Mouse (Mus musculus) heart, adult 2 months (tissue): ENCODE results near the gene Ctsw. TPM values are rescaled to one million over a fixed set of nuclear protein-coding genes. Genes with fewer than 3 reads are reported as not detected.

ENCODE experiments used
- DNase-seq, 2 experiments: peaks; one replicate each; pipeline ENCODE4 v3.0.0; 2021
- H3K27ac ChIP-seq: fragments of 200-600 bp; 2 replicates; pipeline ENCODE4 v1.8.1; 2022
- H3K27me3 ChIP-seq: fragments of 200-500 bp; 2 replicates; pipeline ENCODE4 v1.6.1; 2012; ENCODE audit warnings: mild to moderate bottlenecking, low read length, inconsistent platforms, mixed read lengths; ENCODE audit not compliant: control insufficient read depth, insufficient read depth
- H3K36me3 ChIP-seq: fragments of 200-500 bp; 2 replicates; pipeline ENCODE4 v1.6.1; 2012; ENCODE audit warnings: low read length, inconsistent platforms; ENCODE audit not compliant: control insufficient read depth, insufficient read depth
- H3K4me1 ChIP-seq: fragments of 200-500 bp; 2 replicates; pipeline ENCODE4 v1.6.1; 2011; ENCODE audit warnings: low read length; ENCODE audit not compliant: control insufficient read depth, insufficient read depth
- H3K4me3 ChIP-seq: fragments of 200-600 bp; 2 replicates; pipeline ENCODE4 v1.8.1; 2022
- H3K79me2 ChIP-seq: fragments of 200-500 bp; replicated peaks from 2 replicates; pipeline ENCODE4 v1.6.1; 2012; ENCODE audit warnings: mild to moderate bottlenecking, inconsistent platforms, low read length, moderate library complexity, mixed read lengths; ENCODE audit not compliant: control insufficient read depth, insufficient read depth
- H3K9ac ChIP-seq: fragments of 200-500 bp; 2 replicates; pipeline ENCODE4 v1.6.1; 2012; ENCODE audit warnings: low read depth, mild to moderate bottlenecking, control low read depth, inconsistent platforms, low read length, mixed read lengths
- CTCF ChIP-seq: fragments of 200-600 bp; IDR thresholded peaks from 2 replicates; pipeline ENCODE4 v1.8.1; 2022; ENCODE audit warnings: antibody characterized with exemption, mild to moderate bottlenecking, moderate library complexity
- EP300 ChIP-seq: fragments of 200-500 bp; IDR thresholded peaks from 2 replicates; pipeline ENCODE4 v1.6.1; 2011; ENCODE audit warnings: low read depth, low read length, control low read depth; ENCODE audit not compliant: insufficient read depth
- POLR2A ChIP-seq: fragments of 200-500 bp; IDR thresholded peaks from 2 replicates; pipeline ENCODE4 v1.6.1; 2011; ENCODE audit warnings: mild to moderate bottlenecking, low read depth, low read length, control low read depth; ENCODE audit not compliant: insufficient read depth
- WGBS: fragments of 180-500 bp; shearing (Covaris S2); methylation state at CpG from one replicate; pipeline ENCODE4 v1.1.7; 2018; 5-methylcytosine and 5-hydroxymethylcytosine counted together
- intact Hi-C: fragments of 180-260 bp; cut with DNase I; formaldehyde crosslinking; loops from one replicate; pipeline ENCODE4 v1.15.1; 2025
- polyA plus RNA-seq: library from polyadenylated mRNA; depleted of rRNA; stranded (reverse); fragments of >200 nt; gene quantifications from 2 replicates; pipeline ENCODE4 v1.2.3, GENCODE M21; 2012
- total RNA-seq, 2 experiments: library from RNA; stranded (reverse); gene quantifications; 2 replicates each; pipeline ENCODE4 v1.2.3; 2021

Ctsw gene
- total and polyA plus RNA-seq, 3 experiments, result 0.32 to 2.0 (median 0.42) TPM

DNA sequence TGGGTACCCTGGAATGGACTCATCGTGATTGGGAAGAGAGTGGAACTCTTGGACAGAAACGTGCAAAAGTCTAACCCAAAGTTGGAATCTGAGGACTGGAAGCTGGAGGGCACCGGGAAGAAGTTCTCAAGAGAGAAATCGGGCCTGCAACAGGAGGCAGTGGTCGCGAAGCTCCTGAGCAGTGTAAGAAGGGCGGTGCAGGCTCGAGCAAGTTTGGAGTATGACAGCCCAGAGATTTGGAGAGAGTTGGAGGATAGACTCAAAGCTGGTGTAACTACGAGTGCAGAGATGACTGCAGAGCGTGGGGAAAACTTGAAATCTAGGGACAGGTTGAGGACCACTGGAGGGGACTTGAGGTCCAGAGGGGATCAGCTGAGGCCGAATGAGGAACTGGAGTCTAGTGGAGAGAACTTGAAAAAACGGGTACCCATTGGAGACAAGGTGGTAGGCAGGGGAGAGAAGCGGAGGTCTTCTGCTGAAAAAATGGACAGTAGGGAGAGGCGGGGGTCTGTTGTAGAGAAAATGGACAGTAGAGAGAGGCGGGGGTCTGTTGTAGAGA, 42.8 kb upstream of the Ctsw start:
- intact Hi-C loops, result loop anchor here (2.0 kb wide), 1 partner anchor 20 kb away; the partner anchor contains the start of gene Cfl1

DNA sequence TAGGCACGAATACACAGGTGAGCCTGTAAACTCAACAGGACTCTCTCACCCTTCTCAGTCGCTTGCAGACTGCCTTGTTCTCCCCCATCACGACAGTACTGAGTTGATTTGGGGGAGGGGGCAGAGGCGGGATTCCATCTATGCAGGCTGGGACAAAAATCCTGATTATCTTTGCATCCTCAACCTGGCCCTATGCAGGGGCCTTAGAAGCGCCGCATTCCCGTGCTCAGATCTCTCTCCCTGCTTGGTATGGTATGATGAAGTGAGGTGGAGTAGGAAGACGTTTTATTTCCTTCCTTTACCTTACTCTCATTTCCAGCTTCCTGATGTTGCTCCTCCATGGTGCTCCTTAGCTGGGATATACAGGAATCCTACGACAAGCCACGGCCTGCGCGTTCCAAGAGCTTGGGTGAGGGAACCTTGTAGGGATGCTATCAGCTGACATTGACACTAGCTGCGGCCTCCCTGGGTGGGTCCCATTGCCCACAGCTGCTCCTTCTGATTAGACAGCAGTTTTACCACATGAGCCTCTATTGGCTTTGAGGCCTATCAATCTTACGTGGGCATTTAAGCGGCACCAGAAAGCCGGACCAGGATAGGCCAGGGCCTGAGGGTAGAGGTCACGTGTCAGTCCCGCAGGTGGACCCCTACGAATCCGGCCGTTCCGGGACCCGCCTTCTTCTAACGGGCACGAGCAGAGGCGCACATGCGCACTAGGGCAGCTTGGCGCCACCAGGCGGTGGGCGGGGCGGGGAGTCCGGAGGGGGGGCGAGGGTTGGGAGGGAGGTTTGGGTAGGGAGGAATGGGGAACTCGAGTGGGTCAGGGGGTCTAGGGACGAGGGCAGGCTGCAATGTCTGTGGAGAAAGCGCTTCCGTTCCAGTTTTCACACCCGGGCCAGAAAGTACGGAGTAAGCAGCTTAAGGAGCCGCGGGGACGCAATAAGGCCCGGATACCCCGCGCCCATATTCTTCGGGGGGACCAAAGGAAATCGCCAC, 42.0 kb upstream of the Ctsw start, which contains the start of gene Snx32:
Gene Snx32 (minus strand): TSS at position 508 of the 996 bp plus-strand sequence.
- no peaks in the 10 kb centered on the region for H3K79me2 ChIP-seq
- peak within 1 kb of the TSS; percentile 63 for H3K9ac ChIP-seq
- TF ChIP-seq CTCF (peak; percentile 53), POLR2A (peak; percentile 74), EP300 (0 out of 2 replicates have a peak, but pooled peaks have one; percentile 14)
- peak; percentile 95 to 98 for DNase-seq
- H3K4me3 ChIP-seq, result peak within 1 kb of the TSS; percentile 80
- H3K27me3 ChIP-seq, result no peaks in the 10 kb centered on the region
- peaks cover 6% of the 10 kb centered on the region for H3K4me1 ChIP-seq
- H3K36me3 ChIP-seq, result no peaks in the 10 kb centered on the region
- 1% methylated on average over 46 of the region's 47 CpGs for WGBS
- H3K27ac ChIP-seq, result peak within 1 kb of the TSS; percentile 74
- intact Hi-C loops, result loop anchor here (2.0 kb wide), 1 partner anchor 20 kb away; the partner anchor contains the start of gene Cfl1

More for the DNA sequence above, 42.8 kb upstream of the Ctsw start:
- peak overlapping the region; percentile 63 for H3K9ac ChIP-seq
- H3K27ac ChIP-seq, result peak overlapping the region; percentile 74
- H3K79me2 ChIP-seq, result no peaks in the 10 kb centered on the region
- peak overlapping the region; percentile 80 for H3K4me3 ChIP-seq
- WGBS, result 35% methylated on average over 14 of the region's 15 CpGs
- no peak for TF ChIP-seq POLR2A
- no peak for TF ChIP-seq EP300
- no peak for TF ChIP-seq CTCF
- no peaks in the 10 kb centered on the region for H3K27me3 ChIP-seq
- no peaks in the 10 kb centered on the region for H3K36me3 ChIP-seq
- H3K4me1 ChIP-seq, result peaks cover 6% of the 10 kb centered on the region
- DNase-seq, result no peak

DNA sequence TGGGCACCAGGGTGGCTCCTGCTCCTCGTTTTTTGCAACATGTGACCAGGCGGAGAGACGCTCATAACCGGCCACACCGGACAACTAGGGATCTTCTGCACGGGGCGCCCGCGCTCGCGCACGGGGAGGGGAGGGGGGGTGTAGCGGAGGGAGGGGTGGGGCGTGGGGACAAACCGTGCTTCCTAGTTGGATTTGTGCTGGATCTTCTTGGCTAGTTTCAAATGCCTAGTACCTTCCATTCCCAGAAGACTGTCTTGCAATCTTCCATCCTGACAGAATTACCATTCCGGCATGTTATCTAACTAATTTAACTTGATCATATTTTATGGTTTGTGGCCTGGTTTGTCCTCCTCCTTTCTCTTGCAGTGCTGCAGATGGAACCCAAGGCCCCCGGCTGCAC, 35.4 kb upstream of the Ctsw start, which contains the start of gene 1700020D05Rik:
Gene 1700020D05Rik (minus strand): TSS at position 101 of the 400 bp plus-strand sequence.
- no peaks in the 10 kb centered on the region for H3K4me1 ChIP-seq
- H3K79me2 ChIP-seq, result no peaks in the 10 kb centered on the region
- no peak for DNase-seq
- no peak within 1 kb of the TSS for H3K4me3 ChIP-seq
- H3K9ac ChIP-seq, result no peak within 1 kb of the TSS
- no peaks in the 10 kb centered on the region for H3K27me3 ChIP-seq
- no peak for TF ChIP-seq CTCF
- intact Hi-C loops, result no loop called here
- no peak within 1 kb of the TSS for H3K27ac ChIP-seq
- H3K36me3 ChIP-seq, result no peaks in the 10 kb centered on the region
- 64% methylated on average over 17 of the region's 17 CpGs for WGBS

DNA sequence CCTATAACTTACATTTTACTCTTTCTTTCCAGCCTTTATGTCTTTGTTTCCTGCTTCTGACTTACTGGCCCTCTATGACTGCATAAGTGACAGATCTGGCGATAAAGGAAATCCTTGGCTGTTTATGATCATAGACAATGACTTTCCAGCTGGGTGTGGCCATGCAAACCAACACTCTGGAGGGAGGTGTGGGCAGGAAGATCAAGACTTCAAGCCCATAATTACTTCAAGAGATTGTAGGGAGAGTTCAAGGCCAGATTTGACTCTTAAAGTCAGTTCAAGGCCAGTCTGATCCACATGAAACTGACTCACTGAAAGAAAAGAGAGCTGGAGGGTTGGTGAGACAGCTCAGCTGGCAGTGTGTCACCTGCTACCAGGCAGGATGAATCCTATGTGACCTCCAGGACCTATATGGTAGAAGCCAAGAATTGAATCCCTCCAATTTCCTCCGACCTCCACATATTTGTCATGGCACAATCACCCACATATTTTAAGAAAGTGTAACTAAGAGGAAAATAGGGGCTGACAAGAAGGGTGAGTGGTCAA, 32.1 kb upstream of the Ctsw start:
- no peak for DNase-seq
- intact Hi-C loops, result no loop called here
- H3K4me3 ChIP-seq, result no peak overlapping the region
- no peaks in the 10 kb centered on the region for H3K36me3 ChIP-seq
- H3K27ac ChIP-seq, result no peak overlapping the region
- H3K27me3 ChIP-seq, result no peaks in the 10 kb centered on the region
- WGBS, result 61% methylated on average over 2 of the region's 2 CpGs
- H3K9ac ChIP-seq, result no peak overlapping the region
- H3K4me1 ChIP-seq, result no peaks in the 10 kb centered on the region
- no peak for TF ChIP-seq CTCF
- no peak for TF ChIP-seq EP300
- TF ChIP-seq POLR2A, result no peak
- H3K79me2 ChIP-seq, result no peaks in the 10 kb centered on the region

DNA sequence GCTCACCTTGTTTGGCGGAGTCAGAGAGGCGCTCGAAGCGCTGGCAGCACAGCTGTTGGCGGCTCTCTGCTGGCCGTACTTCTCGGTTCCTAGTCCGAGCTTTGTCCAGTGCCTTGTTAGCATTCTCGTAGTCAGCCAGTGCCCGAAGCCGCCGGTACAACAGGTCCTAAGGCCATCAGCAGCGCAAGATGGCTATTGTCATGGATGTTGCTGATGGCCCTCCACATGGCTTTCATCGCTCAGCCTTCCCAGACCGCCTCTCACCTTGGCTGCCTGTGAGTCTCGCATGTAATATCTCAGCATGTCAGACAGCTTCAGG, 27.7 kb upstream of the Ctsw start:
- H3K36me3 ChIP-seq, result peaks cover 14% of the 10 kb centered on the region
- 83% methylated on average over 16 of the region's 16 CpGs for WGBS

More for the DNA sequence above, 27.7 kb upstream of the Ctsw start:
- H3K27me3 ChIP-seq, result no peaks in the 10 kb centered on the region
- no peak overlapping the region for H3K9ac ChIP-seq
- TF ChIP-seq POLR2A (no peak), CTCF (no peak), EP300 (no peak)
- H3K4me3 ChIP-seq, result no peak overlapping the region
- H3K27ac ChIP-seq, result no peak overlapping the region
- no peaks in the 10 kb centered on the region for H3K4me1 ChIP-seq
- H3K79me2 ChIP-seq, result 0 out of 2 replicates have a peak, but pooled peaks cover 5% of the 10 kb centered on the region
- DNase-seq, result peak in 1 of 2 experiments; percentile 21
- intact Hi-C loops, result no loop called here
